Mouse (Mus musculus): ENCODE results near the gene Taco1. TPM values are rescaled to one million over a fixed set of nuclear protein-coding genes. Genes with fewer than 3 reads are reported as not detected.

The Taco1 gene
- polyA plus RNA-seq, 1 experiment from 2014 or later: 10.1 TPM

- Histone ChIP-seq H3K4me3 (no peak overlapping the region), H3K36me3 (peaks cover 25% of the 10 kb centered on the region), H3K27me3 (no peaks in the 10 kb centered on the region), H3K9ac (no peak overlapping the region), H3K9me3 (no peaks in the 10 kb centered on the region), H3K4me1 (no peaks in the 10 kb centered on the region), H3K4me2 (no peak overlapping the region), H3K27ac (no peak overlapping the region)
- no peak for ATAC-seq (ENCODE audit: borderline replicate concordance, extremely low read depth, low FRiP score, low TSS enrichment)
Measured at GRCm38 (mm10) chr11:106044349-106044748, 21.5 kb upstream of the Taco1 start.

- Histone ChIP-seq H3K9ac (no peak overlapping the region), H3K27ac (no peak overlapping the region), H3K4me2 (no peak overlapping the region), H3K4me1 (no peaks in the 10 kb centered on the region), H3K4me3 (no peak overlapping the region), H3K36me3 (peaks cover 28% of the 10 kb centered on the region), H3K9me3 (no peaks in the 10 kb centered on the region), H3K27me3 (no peaks in the 10 kb centered on the region)
- WGBS: 93% methylated on average over 1 of the region's 1 CpGs
- no peak for ATAC-seq (ENCODE audit: borderline replicate concordance, extremely low read depth, low FRiP score, low TSS enrichment)
Measured at GRCm38 (mm10) chr11:106045256-106045655, 20.6 kb upstream of the Taco1 start.

- H3K4me2 ChIP-seq: no peak overlapping the region
- H3K9me3 ChIP-seq: no peaks in the 10 kb centered on the region
- H3K27me3 ChIP-seq: no peaks in the 10 kb centered on the region
- H3K4me3 ChIP-seq: no peak overlapping the region
- no peak overlapping the region for H3K9ac ChIP-seq
- 95% methylated on average over 3 of the region's 3 CpGs for WGBS
- peaks cover 31% of the 10 kb centered on the region for H3K36me3 ChIP-seq
- no peaks in the 10 kb centered on the region for H3K4me1 ChIP-seq
- no peak overlapping the region for H3K27ac ChIP-seq
- no peak for ATAC-seq (ENCODE audit: borderline replicate concordance, extremely low read depth, low FRiP score, low TSS enrichment)
Measured at GRCm38 (mm10) chr11:106045780-106046179, 20.1 kb upstream of the Taco1 start.

GRCm38 (mm10) chr11:106046584-106046983, 19.3 kb upstream of the Taco1 start:
- no peak overlapping the region for H3K9ac ChIP-seq
- no peaks in the 10 kb centered on the region for H3K27me3 ChIP-seq
- no peaks in the 10 kb centered on the region for H3K9me3 ChIP-seq
- no peaks in the 10 kb centered on the region for H3K4me1 ChIP-seq
- 78% methylated on average over 9 of the region's 9 CpGs for WGBS
- H3K4me2 ChIP-seq: no peak overlapping the region
- H3K4me3 ChIP-seq: no peak overlapping the region
- H3K27ac ChIP-seq: no peak overlapping the region
- peaks cover 38% of the 10 kb centered on the region for H3K36me3 ChIP-seq
- no peak for ATAC-seq (ENCODE audit: borderline replicate concordance, extremely low read depth, low FRiP score, low TSS enrichment)

- Histone ChIP-seq H3K36me3 (peaks cover 87% of the 10 kb centered on the region), H3K27ac (no peak overlapping the region), H3K27me3 (no peaks in the 10 kb centered on the region), H3K4me1 (no peaks in the 10 kb centered on the region), H3K4me2 (no peak overlapping the region), H3K4me3 (no peak overlapping the region), H3K9ac (no peak overlapping the region), H3K9me3 (no peaks in the 10 kb centered on the region)
- no peak for ATAC-seq (ENCODE audit: borderline replicate concordance, extremely low read depth, low FRiP score, low TSS enrichment)
- WGBS: 74% methylated on average over 2 of the region's 2 CpGs
Measured at GRCm38 (mm10) chr11:106053921-106054320, 11.9 kb upstream of the Taco1 start.

GRCm38 (mm10) chr11:106054600-106054999, 11.3 kb upstream of the Taco1 start:
- Histone ChIP-seq H3K4me1 (no peaks in the 10 kb centered on the region), H3K4me2 (no peak overlapping the region), H3K4me3 (no peak overlapping the region), H3K27ac (no peak overlapping the region), H3K36me3 (peaks cover 89% of the 10 kb centered on the region), H3K9ac (no peak overlapping the region), H3K9me3 (no peaks in the 10 kb centered on the region), H3K27me3 (no peaks in the 10 kb centered on the region)
- ATAC-seq (ENCODE audit: borderline replicate concordance, extremely low read depth, low FRiP score, low TSS enrichment): no peak
- 89% methylated on average over 8 of the region's 8 CpGs for WGBS

- peaks cover 91% of the 10 kb centered on the region for H3K36me3 ChIP-seq
- H3K4me1 ChIP-seq: no peaks in the 10 kb centered on the region
- H3K27ac ChIP-seq: no peak overlapping the region
- no peak overlapping the region for H3K4me2 ChIP-seq
- 88% methylated on average over 6 of the region's 6 CpGs for WGBS
- H3K4me3 ChIP-seq: no peak overlapping the region
- no peaks in the 10 kb centered on the region for H3K9me3 ChIP-seq
- H3K9ac ChIP-seq: no peak overlapping the region
- no peaks in the 10 kb centered on the region for H3K27me3 ChIP-seq
- ATAC-seq (ENCODE audit: borderline replicate concordance, extremely low read depth, low FRiP score, low TSS enrichment): no peak
Measured at GRCm38 (mm10) chr11:106055341-106055740, 10.5 kb upstream of the Taco1 start.

GRCm38 (mm10) chr11:106056819-106057491, 8.9 kb upstream of the Taco1 start:
- Histone ChIP-seq H3K4me2 (no peak overlapping the region), H3K36me3 (peaks cover 78% of the 10 kb centered on the region), H3K9ac (no peak overlapping the region), H3K27me3 (no peaks in the 10 kb centered on the region), H3K4me1 (no peaks in the 10 kb centered on the region), H3K9me3 (no peaks in the 10 kb centered on the region), H3K4me3 (no peak overlapping the region), H3K27ac (no peak overlapping the region)
- no peak for ATAC-seq (ENCODE audit: borderline replicate concordance, extremely low read depth, low FRiP score, low TSS enrichment)
- 88% methylated on average over 8 of the region's 8 CpGs for WGBS

GRCm38 (mm10) chr11:106058020-106058419, 7.8 kb upstream of the Taco1 start:
- H3K36me3 ChIP-seq: peaks cover 69% of the 10 kb centered on the region
- no peaks in the 10 kb centered on the region for H3K27me3 ChIP-seq
- H3K9ac ChIP-seq: no peak overlapping the region
- H3K9me3 ChIP-seq: no peaks in the 10 kb centered on the region
- no peak overlapping the region for H3K4me3 ChIP-seq
- WGBS: 77% methylated on average over 8 of the region's 8 CpGs
- ATAC-seq (ENCODE audit: borderline replicate concordance, extremely low read depth, low FRiP score, low TSS enrichment): no peak
- no peak overlapping the region for H3K4me2 ChIP-seq
- H3K27ac ChIP-seq: no peak overlapping the region
- no peaks in the 10 kb centered on the region for H3K4me1 ChIP-seq

GRCm38 (mm10) chr11:106060549-106060948, 5.3 kb upstream of the Taco1 start:
- WGBS: 82% methylated on average over 1 of the region's 1 CpGs
- no peak for ATAC-seq (ENCODE audit: borderline replicate concordance, extremely low read depth, low FRiP score, low TSS enrichment)

GRCm38 (mm10) chr11:106061311-106061710, 4.5 kb upstream of the Taco1 start:
- Histone ChIP-seq H3K27me3 (no peaks in the 10 kb centered on the region), H3K4me1 (peaks cover 4% of the 10 kb centered on the region; the same call in 1 of the 2 replicates), H3K4me3 (no peak overlapping the region), H3K36me3 (peaks cover 36% of the 10 kb centered on the region), H3K9me3 (no peaks in the 10 kb centered on the region), H3K9ac (no peak overlapping the region), H3K4me2 (no peak overlapping the region), H3K27ac (no peak overlapping the region)
- no peak for ATAC-seq (ENCODE audit: borderline replicate concordance, extremely low read depth, low FRiP score, low TSS enrichment)
- WGBS: 89% methylated on average over 1 of the region's 1 CpGs

More at GRCm38 (mm10) chr11:106060549-106060948, 5.3 kb upstream of the Taco1 start:
- no peak overlapping the region for H3K4me3 ChIP-seq
- H3K4me2 ChIP-seq: no peak overlapping the region
- no peak overlapping the region for H3K9ac ChIP-seq
- no peak overlapping the region for H3K27ac ChIP-seq
- H3K36me3 ChIP-seq: peaks cover 43% of the 10 kb centered on the region
- H3K4me1 ChIP-seq: peaks cover 4% of the 10 kb centered on the region; the same call in 1 of the 2 replicates
- no peaks in the 10 kb centered on the region for H3K9me3 ChIP-seq
- no peaks in the 10 kb centered on the region for H3K27me3 ChIP-seq

- no peak for ATAC-seq (ENCODE audit: borderline replicate concordance, extremely low read depth, low FRiP score, low TSS enrichment)
- peaks cover 4% of the 10 kb centered on the region for H3K4me1 ChIP-seq
- no peak overlapping the region for H3K27ac ChIP-seq
- no peak overlapping the region for H3K9ac ChIP-seq
- no peaks in the 10 kb centered on the region for H3K9me3 ChIP-seq
- no peak overlapping the region for H3K4me2 ChIP-seq
- 82% methylated on average over 5 of the region's 5 CpGs for WGBS
- peaks cover 13% of the 10 kb centered on the region for H3K36me3 ChIP-seq
- no peak overlapping the region for H3K4me3 ChIP-seq
- no peaks in the 10 kb centered on the region for H3K27me3 ChIP-seq
Measured at GRCm38 (mm10) chr11:106063756-106064155, 2.1 kb upstream of the Taco1 start.

Measured in lung, embryonic 15.5 days (tissue).